In the genomic region with DNA sequence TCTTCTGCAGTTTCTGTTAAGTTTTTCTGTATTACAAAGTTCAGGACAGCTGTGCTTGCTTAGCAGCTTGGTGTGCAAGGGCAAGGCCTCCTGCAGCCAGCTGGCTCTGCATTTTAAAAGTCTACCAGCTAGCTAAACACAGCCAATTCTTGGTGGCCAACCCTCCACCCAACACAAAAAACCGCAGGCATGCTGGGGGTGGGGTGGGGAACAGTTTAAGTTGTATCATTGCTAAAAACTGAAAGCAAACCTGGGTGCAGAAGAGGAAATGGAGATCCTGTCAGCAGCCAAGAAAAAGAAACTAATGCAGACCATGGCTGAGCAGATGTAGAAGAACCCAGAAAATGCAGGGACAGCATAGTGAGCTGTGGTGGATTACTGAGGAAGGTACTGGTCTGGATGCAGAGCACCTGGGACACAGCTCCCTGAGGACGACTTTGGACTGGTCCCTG, we compare ENCODE assay signal across 12 mouse cellular contexts. TPM values are rescaled to one million over a fixed set of nuclear protein-coding genes. Genes with fewer than 3 reads are reported as not detected.
DNase-seq lines count a peak whose midpoint lies in the region; ATAC-seq and TF ChIP-seq lines count a peak whose summit lies in the region.
"Had no signal": no experiment of that assay in that cellular context is flagged by ENCODE, and none has a peak within 500 bp of the region (broad histone marks: within the 10 kb centered on the region; RNA-seq: fewer than 3 reads in every experiment).

Gene BC147527, plus strand, starts transcription at position 402 of the 452 bp plus-strand sequence.

- H3K36me3 ChIP-seq in macrophage (ENCODE audit: inconsistent target): peaks cover 6% of the 10 kb centered on the region; the same call in 1 of the 2 replicates
- H3K36me3 ChIP-seq: hindbrain, embryonic 15.5 days; neural tube, embryonic 13.5 days had no signal

- peak within 1 kb of the TSS; percentile 88 for H3K27ac ChIP-seq in macrophage
- H3K27ac ChIP-seq: hindbrain, embryonic 15.5 days; liver, embryonic 14.5 days; neural tube, embryonic 13.5 days had no signal

- H3K27me3 ChIP-seq in Patski: peaks cover 1% of the 10 kb centered on the region
- H3K27me3 ChIP-seq: hindbrain, embryonic 15.5 days; neural tube, embryonic 13.5 days had no signal

- peak; percentile 4 for DNase-seq in kidney, adult 9 months
- DNase-seq in kidney, postnatal 25 days: no peak
- DNase-seq in Patski (ENCODE audit: low read depth, low spot score): no peak
- DNase-seq in thymus, postnatal 0 days (ENCODE audit: low spot score): peak; percentile 84
- DNase-seq in testis, postnatal 14 days (ENCODE audit: low spot score): no peak
- DNase-seq in urinary bladder, adult 18-20 months (ENCODE audit: low spot score in 2 of 2): no peak
- DNase-seq in frontal cortex, postnatal 10 days (ENCODE audit: low spot score in 2 of 2): no peak

- 0% methylated on average over 2 of the region's 2 CpGs for WGBS in macrophage (ENCODE audit: missing documents)

- POLR2A ChIA-PET in Patski (lab: Charles Lee): no interaction called here

- TF ChIP-seq CTCF in Patski (IDR thresholded peaks at IDR 0.05): no peak

- in situ Hi-C loops in Patski (cut with MboI; ENCODE audit: low pct_unique_long_range_greater_than_20kb): no loop called here

- ATAC-seq in Patski: peak; percentile 26

- no peak within 1 kb of the TSS for H3K4me3 ChIP-seq in macrophage (ENCODE audit: inconsistent target)
- H3K4me3 ChIP-seq: hindbrain, embryonic 15.5 days; neural tube, embryonic 13.5 days had no signal

- CTCF ChIA-PET in Patski (lab: Charles Lee): no interaction called here

- H3K79me2 ChIP-seq in macrophage (ENCODE audit: inconsistent target): peaks cover 14% of the 10 kb centered on the region; the same call in 1 of the 2 replicates

RNA-seq across cellular contexts. Expression of gene BC147527, which starts in this region (rescaled TPM):
- not detected for polyA plus RNA-seq in Patski (2021)
- 10 to 100 TPM in 11 of 26 experiments, 1 to 10 TPM in 9, under 1 TPM in 2, not detected in 4; 0.49 to 40.3 (median 9.2) TPM for total RNA-seq in macrophage (2018; cell fraction: chromatin; rRNA removed)
- 10 to 100 TPM in 13 of 26 experiments, 1 to 10 TPM in 13; 2.4 to 67.9 (median 13.3) TPM for total RNA-seq in macrophage (2018; cell fraction: cytosol; rRNA removed)
- 10 to 100 TPM in 15 of 26 experiments, 1 to 10 TPM in 11; 1.3 to 92.4 (median 14.4) TPM for total RNA-seq in macrophage (2018; cell fraction: nucleus; rRNA removed)
- 5.4 to 17.8 TPM (median 7.1 TPM) in 3 replicates for polyA plus RNA-seq in macrophage (2018)
- polyA plus RNA-seq in thymus, postnatal 0 days (2015; fragmentation: Nextera tagmentation; extraction: Ambion mirVana): 21.9 and 23.9 TPM in 2 replicates
- total RNA-seq: MEL had no signal
- polyA plus RNA-seq: hindbrain, embryonic 15.5 days had no signal

Comparison
In these comparisons a context has a peak if more than half of its experiments do, and no peak if none do; other contexts are left out.
1. DNase-seq: peak in kidney, adult 9 months (single experiment) and thymus, postnatal 0 days (single experiment); none in kidney, postnatal 25 days (0 of 2), Patski (single experiment), testis, postnatal 14 days (single experiment), urinary bladder, adult 18-20 months (0 of 2) and frontal cortex, postnatal 10 days (0 of 2).
2. Peak in ATAC-seq in Patski; RNA of the gene not detected or under 1 TPM.